Mouse (Mus musculus): ENCODE data around the gene Slc43a3.

GRCm38 (mm10) chr2:84961901-84962300, 25.5 kb downstream of the Slc43a3 start:
- TF ChIP-seq POLR2A (IDR thresholded peaks at IDR 0.05; ENCODE audit: borderline replicate concordance, insufficient read depth, low read length), result no peak
- TF ChIP-seq CTCF (IDR thresholded peaks at IDR 0.05; ENCODE audit: borderline replicate concordance, insufficient read depth, low read depth, low read length), result no peak

Data from cerebellum, adult 2 months (tissue).